Mouse (Mus musculus) neural tube, embryonic 13.5 days (tissue): ENCODE measurements around the gene Fnbp4. TPM values are rescaled to one million over a fixed set of nuclear protein-coding genes. Genes with fewer than 3 reads are reported as not detected.

Experiments
- ATAC-seq: fragments of 200-750 bp; cut with Nextera tagmentation; 2 replicates; pipeline ENCODE4 v1.8.0; 2017; ENCODE audit warnings: low read depth, mild to moderate bottlenecking, moderate TSS enrichment, moderate library complexity
- H3K27ac ChIP-seq: fragments of 300-500 bp; sonication (generic); replicated peaks from 2 replicates; pipeline ENCODE4 v1.5.1; 2015; ENCODE audit warnings: moderate library complexity, mild to moderate bottlenecking, inconsistent platforms
- H3K27me3 ChIP-seq: fragments of 300-500 bp; sonication (generic); 2 replicates; pipeline ENCODE4 v1.6.1; 2015; ENCODE audit warnings: mild to moderate bottlenecking, inconsistent platforms
- H3K36me3 ChIP-seq: fragments of 300-500 bp; sonication (generic); 2 replicates; pipeline ENCODE4 v1.6.1; 2015; ENCODE audit warnings: mild to moderate bottlenecking, inconsistent platforms
- H3K4me1 ChIP-seq: fragments of 300-500 bp; sonication (generic); replicated peaks from 2 replicates; pipeline ENCODE4 v1.6.1; 2015; ENCODE audit warnings: inconsistent platforms
- H3K4me2 ChIP-seq: fragments of 300-500 bp; sonication (generic); 2 replicates; pipeline ENCODE4 v1.6.1; 2015; ENCODE audit warnings: inconsistent platforms, mild to moderate bottlenecking, moderate library complexity
- H3K4me3 ChIP-seq: fragments of 300-500 bp; sonication (generic); 2 replicates; pipeline ENCODE4 v1.5.1; 2015; ENCODE audit warnings: mild to moderate bottlenecking, inconsistent platforms
- H3K9ac ChIP-seq: fragments of 300-500 bp; sonication (generic); 2 replicates; pipeline ENCODE4 v1.6.1; 2015; ENCODE audit warnings: moderate library complexity, mild to moderate bottlenecking, inconsistent platforms
- H3K9me3 ChIP-seq: fragments of 300-500 bp; sonication (generic); 2 replicates; pipeline ENCODE4 v1.6.1; 2016; ENCODE audit warnings: inconsistent platforms
- WGBS: fragments of 180-500 bp; shearing (Covaris S2); methylation state at CpG from one replicate; pipeline ENCODE4 v1.1.7; 2015; 5-methylcytosine and 5-hydroxymethylcytosine counted together
- polyA plus RNA-seq: library from polyadenylated mRNA; unstranded; fragments of >200 nt; fragmentation: Nextera tagmentation; extraction: Ambion mirVana; gene quantifications from 2 replicates; pipeline ENCODE4 v1.2.1, GENCODE M21; 2015

Gene Fnbp4
- polyA plus RNA-seq, 1 experiment from 2014 or later: 104 TPM

GRCm38 (mm10) chr2:90745740-90746537, 769 bp downstream of the Fnbp4 start:
- ATAC-seq: peak; percentile 49
- Histone ChIP-seq H3K27ac (peak overlapping the region; percentile 99), H3K9me3 (no peaks in the 10 kb centered on the region), H3K4me2 (peak overlapping the region; percentile 92), H3K27me3 (no peaks in the 10 kb centered on the region), H3K9ac (peak overlapping the region; percentile 99), H3K36me3 (peaks cover 25% of the 10 kb centered on the region), H3K4me3 (peak overlapping the region; percentile 98), H3K4me1 (peaks cover 41% of the 10 kb centered on the region)
- WGBS: under 1% methylated on average over 54 of the region's 54 CpGs

- peaks cover 31% of the 10 kb centered on the region for H3K36me3 ChIP-seq
- H3K27ac ChIP-seq: peak overlapping the region; percentile 99
- H3K9me3 ChIP-seq: no peaks in the 10 kb centered on the region
- 18% methylated on average over 4 of the region's 4 CpGs for WGBS
- no peak for ATAC-seq
- peak overlapping the region; percentile 92 for H3K4me2 ChIP-seq
- H3K9ac ChIP-seq: peak overlapping the region; percentile 99
- peaks cover 41% of the 10 kb centered on the region for H3K4me1 ChIP-seq
- H3K27me3 ChIP-seq: no peaks in the 10 kb centered on the region
- H3K4me3 ChIP-seq: peak overlapping the region; percentile 98
Measured at GRCm38 (mm10) chr2:90746538-90746865, 1.3 kb downstream of the Fnbp4 start.

- Histone ChIP-seq H3K4me1 (peaks cover 41% of the 10 kb centered on the region), H3K4me2 (peak overlapping the region; percentile 92), H3K9ac (peak overlapping the region; percentile 99; the same call in 1 of the 2 replicates), H3K9me3 (no peaks in the 10 kb centered on the region), H3K36me3 (peaks cover 34% of the 10 kb centered on the region), H3K4me3 (peak overlapping the region; percentile 98), H3K27ac (no peak overlapping the region), H3K27me3 (no peaks in the 10 kb centered on the region)
- WGBS: 96% methylated on average over 10 of the region's 10 CpGs
- no peak for ATAC-seq
Measured at GRCm38 (mm10) chr2:90747131-90747530, 2.0 kb downstream of the Fnbp4 start.

GRCm38 (mm10) chr2:90749676-90750459, 4.7 kb downstream of the Fnbp4 start:
- H3K27me3 ChIP-seq: no peaks in the 10 kb centered on the region
- H3K4me1 ChIP-seq: peaks cover 34% of the 10 kb centered on the region
- H3K4me3 ChIP-seq: no peak overlapping the region
- H3K4me2 ChIP-seq: no peak overlapping the region
- WGBS: 81% methylated on average over 6 of the region's 6 CpGs
- no peak for ATAC-seq
- no peak overlapping the region for H3K27ac ChIP-seq
- H3K9me3 ChIP-seq: no peaks in the 10 kb centered on the region
- no peak overlapping the region for H3K9ac ChIP-seq
- peaks cover 61% of the 10 kb centered on the region for H3K36me3 ChIP-seq

- Histone ChIP-seq H3K27ac (no peak overlapping the region), H3K36me3 (peaks cover 84% of the 10 kb centered on the region), H3K4me1 (peaks cover 13% of the 10 kb centered on the region), H3K27me3 (no peaks in the 10 kb centered on the region), H3K4me2 (no peak overlapping the region), H3K9me3 (no peaks in the 10 kb centered on the region), H3K4me3 (no peak overlapping the region), H3K9ac (no peak overlapping the region)
- ATAC-seq: no peak
- WGBS: 96% methylated on average over 2 of the region's 2 CpGs
Measured at GRCm38 (mm10) chr2:90753565-90753964, 8.4 kb downstream of the Fnbp4 start.

GRCm38 (mm10) chr2:90754188-90754587, 9.0 kb downstream of the Fnbp4 start:
- Histone ChIP-seq H3K4me2 (no peak overlapping the region), H3K9ac (no peak overlapping the region), H3K4me3 (no peak overlapping the region), H3K36me3 (peaks cover 87% of the 10 kb centered on the region), H3K27me3 (no peaks in the 10 kb centered on the region), H3K4me1 (peaks cover 7% of the 10 kb centered on the region), H3K27ac (no peak overlapping the region), H3K9me3 (no peaks in the 10 kb centered on the region)
- no peak for ATAC-seq
- WGBS: 99% methylated on average over 3 of the region's 3 CpGs

GRCm38 (mm10) chr2:90765123-90765522, 20.0 kb downstream of the Fnbp4 start:
- H3K27me3 ChIP-seq: no peaks in the 10 kb centered on the region
- H3K4me3 ChIP-seq: no peak overlapping the region
- H3K9ac ChIP-seq: no peak overlapping the region
- ATAC-seq: no peak
- 95% methylated on average over 3 of the region's 3 CpGs for WGBS
- H3K4me1 ChIP-seq: no peaks in the 10 kb centered on the region
- H3K36me3 ChIP-seq: peaks cover 92% of the 10 kb centered on the region
- no peaks in the 10 kb centered on the region for H3K9me3 ChIP-seq
- no peak overlapping the region for H3K27ac ChIP-seq
- H3K4me2 ChIP-seq: no peak overlapping the region

GRCm38 (mm10) chr2:90781323-90781722, 36.2 kb downstream of the Fnbp4 start:
- 45% methylated on average over 3 of the region's 3 CpGs for WGBS
- Histone ChIP-seq H3K36me3 (peaks cover 49% of the 10 kb centered on the region), H3K9me3 (no peaks in the 10 kb centered on the region), H3K27ac (no peak overlapping the region), H3K27me3 (peaks cover 11% of the 10 kb centered on the region), H3K4me3 (no peak overlapping the region), H3K4me1 (peaks cover 11% of the 10 kb centered on the region), H3K4me2 (no peak overlapping the region), H3K9ac (no peak overlapping the region)
- no peak for ATAC-seq

- no peak for ATAC-seq
- Histone ChIP-seq H3K27ac (no peak overlapping the region), H3K9ac (no peak overlapping the region), H3K9me3 (no peaks in the 10 kb centered on the region), H3K4me3 (no peak overlapping the region), H3K4me2 (no peak overlapping the region), H3K36me3 (peaks cover 43% of the 10 kb centered on the region), H3K27me3 (peaks cover 11% of the 10 kb centered on the region), H3K4me1 (peaks cover 11% of the 10 kb centered on the region)
- 40% methylated on average over 2 of the region's 2 CpGs for WGBS
Measured at GRCm38 (mm10) chr2:90781938-90782337, 36.8 kb downstream of the Fnbp4 start.

- H3K36me3 ChIP-seq: peaks cover 39% of the 10 kb centered on the region
- peaks cover 11% of the 10 kb centered on the region for H3K4me1 ChIP-seq
- H3K27ac ChIP-seq: no peak within 1 kb of the TSS
- peak within 1 kb of the TSS; percentile 51 for H3K9ac ChIP-seq
- H3K4me2 ChIP-seq: peak within 1 kb of the TSS; percentile 59
- ATAC-seq: peak; percentile 32; the same call in 1 of the 2 replicates
- 5% methylated on average over 11 of the region's 11 CpGs for WGBS
- H3K4me3 ChIP-seq: peak within 1 kb of the TSS; percentile 32
- peaks cover 11% of the 10 kb centered on the region for H3K27me3 ChIP-seq
- H3K9me3 ChIP-seq: no peaks in the 10 kb centered on the region
Measured at GRCm38 (mm10) chr2:90782458-90782857, 37.3 kb downstream of the Fnbp4 start, which contains the start of gene Agbl2. Agbl2 (plus strand) TSS chr2:90782727.

GRCm38 (mm10) chr2:90782901-90783486, 37.8 kb downstream of the Fnbp4 start:
- Histone ChIP-seq H3K27me3 (peaks cover 11% of the 10 kb centered on the region), H3K9me3 (no peaks in the 10 kb centered on the region), H3K36me3 (peaks cover 33% of the 10 kb centered on the region), H3K4me3 (peak overlapping the region; percentile 32), H3K4me1 (peaks cover 11% of the 10 kb centered on the region), H3K9ac (peak overlapping the region; percentile 51), H3K27ac (no peak overlapping the region), H3K4me2 (peak overlapping the region; percentile 59)
- WGBS: 3% methylated on average over 28 of the region's 29 CpGs
- peak; percentile 47; the same call in 1 of the 2 replicates for ATAC-seq

GRCm38 (mm10) chr2:90788126-90788525, 43.0 kb downstream of the Fnbp4 start:
- no peak for ATAC-seq
- no peaks in the 10 kb centered on the region for H3K9me3 ChIP-seq
- H3K4me2 ChIP-seq: no peak overlapping the region
- no peaks in the 10 kb centered on the region for H3K36me3 ChIP-seq
- H3K27ac ChIP-seq: no peak overlapping the region
- peaks cover 2% of the 10 kb centered on the region for H3K4me1 ChIP-seq
- no peak overlapping the region for H3K9ac ChIP-seq
- peaks cover 11% of the 10 kb centered on the region for H3K27me3 ChIP-seq
- WGBS: 94% methylated on average over 2 of the region's 2 CpGs
- H3K4me3 ChIP-seq: no peak overlapping the region
